Mouse (Mus musculus): ENCODE results near the gene Cdk6. TPM values are rescaled to one million over a fixed set of nuclear protein-coding genes. Genes with fewer than 3 reads are reported as not detected.

Gene Cdk6
- polyA plus RNA-seq (2012; rRNA removed): 42.2 and 59.0 TPM in 2 replicates

- TF ChIP-seq POLR2A (IDR thresholded peaks at IDR 0.05; ENCODE audit: control insufficient read depth, extremely low read depth, insufficient read depth, low read length, poor library complexity) (peak; percentile 41; the same call in 1 of the 2 replicates), CTCF (IDR thresholded peaks at IDR 0.05; ENCODE audit: borderline replicate concordance, control insufficient read depth, extremely low read depth, insufficient read depth, low read length, poor library complexity) (peak; percentile 21; the same call in 1 of the 2 replicates)
- peak; percentile 75 for DNase-seq
- Histone ChIP-seq H3K27ac (ENCODE audit: control insufficient read depth, insufficient read depth, low read length) (peak within 1 kb of the TSS; percentile 76), H3K4me1 (replicated peaks; ENCODE audit: control insufficient read depth, insufficient read depth, low read length) (no peaks in the 10 kb centered on the region), H3K27me3 (ENCODE audit: control insufficient read depth, insufficient read depth, low read length) (no peaks in the 10 kb centered on the region), H3K36me3 (ENCODE audit: control insufficient read depth, insufficient read depth, low read length) (no peaks in the 10 kb centered on the region), H3K4me3 (ENCODE audit: control insufficient read depth, insufficient read depth, low read length) (peak within 1 kb of the TSS; percentile 82)
- 1% methylated on average over 58 of the region's 59 CpGs for WGBS
Measured at GRCm38 (mm10) chr5:3341111-3341911, at the start of gene Cdk6. Gene Cdk6 (plus strand): TSS chr5:3341485.

GRCm38 (mm10) chr5:3293666-3294065 is 47.6 kb upstream of the Cdk6 start:
- 96% methylated on average over 4 of the region's 4 CpGs for WGBS
- no peak for DNase-seq
- TF ChIP-seq POLR2A (IDR thresholded peaks at IDR 0.05; ENCODE audit: control insufficient read depth, extremely low read depth, insufficient read depth, low read length, poor library complexity) (no peak), CTCF (IDR thresholded peaks at IDR 0.05; ENCODE audit: borderline replicate concordance, control insufficient read depth, extremely low read depth, insufficient read depth, low read length, poor library complexity) (no peak)
- H3K27me3 ChIP-seq (ENCODE audit: control insufficient read depth, insufficient read depth, low read length): no peaks in the 10 kb centered on the region
- no peak overlapping the region for H3K4me3 ChIP-seq (ENCODE audit: control insufficient read depth, insufficient read depth, low read length)
- H3K36me3 ChIP-seq (ENCODE audit: control insufficient read depth, insufficient read depth, low read length): no peaks in the 10 kb centered on the region
- no peaks in the 10 kb centered on the region for H3K4me1 ChIP-seq (replicated peaks; ENCODE audit: control insufficient read depth, insufficient read depth, low read length)
- no peak overlapping the region for H3K27ac ChIP-seq (ENCODE audit: control insufficient read depth, insufficient read depth, low read length)

GRCm38 (mm10) chr5:3300801-3301457 is 40.4 kb upstream of the Cdk6 start:
- TF ChIP-seq CTCF (IDR thresholded peaks at IDR 0.05; ENCODE audit: borderline replicate concordance, control insufficient read depth, extremely low read depth, insufficient read depth, low read length, poor library complexity) (no peak), POLR2A (IDR thresholded peaks at IDR 0.05; ENCODE audit: control insufficient read depth, extremely low read depth, insufficient read depth, low read length, poor library complexity) (no peak)
- DNase-seq: peak; percentile 32
- 54% methylated on average over 12 of the region's 12 CpGs for WGBS
- no peaks in the 10 kb centered on the region for H3K36me3 ChIP-seq (ENCODE audit: control insufficient read depth, insufficient read depth, low read length)
- no peak overlapping the region for H3K4me3 ChIP-seq (ENCODE audit: control insufficient read depth, insufficient read depth, low read length)
- H3K27ac ChIP-seq (ENCODE audit: control insufficient read depth, insufficient read depth, low read length): no peak overlapping the region
- no peaks in the 10 kb centered on the region for H3K27me3 ChIP-seq (ENCODE audit: control insufficient read depth, insufficient read depth, low read length)
- H3K4me1 ChIP-seq (replicated peaks; ENCODE audit: control insufficient read depth, insufficient read depth, low read length): peaks cover 7% of the 10 kb centered on the region

GRCm38 (mm10) chr5:3301535-3301934 is 39.8 kb upstream of the Cdk6 start:
- Histone ChIP-seq H3K36me3 (ENCODE audit: control insufficient read depth, insufficient read depth, low read length) (no peaks in the 10 kb centered on the region), H3K27ac (ENCODE audit: control insufficient read depth, insufficient read depth, low read length) (no peak overlapping the region), H3K4me3 (ENCODE audit: control insufficient read depth, insufficient read depth, low read length) (no peak overlapping the region), H3K4me1 (replicated peaks; ENCODE audit: control insufficient read depth, insufficient read depth, low read length) (peaks cover 7% of the 10 kb centered on the region), H3K27me3 (ENCODE audit: control insufficient read depth, insufficient read depth, low read length) (no peaks in the 10 kb centered on the region)
- 76% methylated on average over 5 of the region's 5 CpGs for WGBS
- no peak for TF ChIP-seq CTCF (IDR thresholded peaks at IDR 0.05; ENCODE audit: borderline replicate concordance, control insufficient read depth, extremely low read depth, insufficient read depth, low read length, poor library complexity)
- TF ChIP-seq POLR2A (IDR thresholded peaks at IDR 0.05; ENCODE audit: control insufficient read depth, extremely low read depth, insufficient read depth, low read length, poor library complexity): no peak
- no peak for DNase-seq

GRCm38 (mm10) chr5:3303876-3304275 is 37.4 kb upstream of the Cdk6 start:
- no peak overlapping the region for H3K4me3 ChIP-seq (ENCODE audit: control insufficient read depth, insufficient read depth, low read length)
- H3K4me1 ChIP-seq (replicated peaks; ENCODE audit: control insufficient read depth, insufficient read depth, low read length): peaks cover 7% of the 10 kb centered on the region
- no peak for DNase-seq
- TF ChIP-seq CTCF (IDR thresholded peaks at IDR 0.05; ENCODE audit: borderline replicate concordance, control insufficient read depth, extremely low read depth, insufficient read depth, low read length, poor library complexity): no peak
- TF ChIP-seq POLR2A (IDR thresholded peaks at IDR 0.05; ENCODE audit: control insufficient read depth, extremely low read depth, insufficient read depth, low read length, poor library complexity): no peak
- 99% methylated on average over 9 of the region's 9 CpGs for WGBS
- no peak overlapping the region for H3K27ac ChIP-seq (ENCODE audit: control insufficient read depth, insufficient read depth, low read length)
- no peaks in the 10 kb centered on the region for H3K36me3 ChIP-seq (ENCODE audit: control insufficient read depth, insufficient read depth, low read length)
- H3K27me3 ChIP-seq (ENCODE audit: control insufficient read depth, insufficient read depth, low read length): no peaks in the 10 kb centered on the region

- H3K4me1 ChIP-seq (replicated peaks; ENCODE audit: control insufficient read depth, insufficient read depth, low read length): peaks cover 2% of the 10 kb centered on the region
- no peak for TF ChIP-seq CTCF (IDR thresholded peaks at IDR 0.05; ENCODE audit: borderline replicate concordance, control insufficient read depth, extremely low read depth, insufficient read depth, low read length, poor library complexity)
- no peak for TF ChIP-seq POLR2A (IDR thresholded peaks at IDR 0.05; ENCODE audit: control insufficient read depth, extremely low read depth, insufficient read depth, low read length, poor library complexity)
- no peaks in the 10 kb centered on the region for H3K27me3 ChIP-seq (ENCODE audit: control insufficient read depth, insufficient read depth, low read length)
- no peak overlapping the region for H3K27ac ChIP-seq (ENCODE audit: control insufficient read depth, insufficient read depth, low read length)
- no peaks in the 10 kb centered on the region for H3K36me3 ChIP-seq (ENCODE audit: control insufficient read depth, insufficient read depth, low read length)
- no peak overlapping the region for H3K4me3 ChIP-seq (ENCODE audit: control insufficient read depth, insufficient read depth, low read length)
- 90% methylated on average over 1 of the region's 1 CpGs for whole genome bisulfite sequencing
- no peak for DNase-seq
Measured at GRCm38 (mm10) chr5:3306146-3306545, 35.1 kb upstream of the Cdk6 start.

Measured in thymus, adult 2 months (tissue).